Mouse (Mus musculus): Measurements from ENCODE around the gene Mfsd6. TPM values are rescaled to one million over a fixed set of nuclear protein-coding genes. Genes with fewer than 3 reads are reported as not detected.
A peak's percentile ranks its signal among the peaks of the same experiment; 100 is the strongest.
"Not testable (repeated sequence)": the region's sequence is repeated elsewhere in the genome, so short reads cannot be mapped to it uniquely, and the experiment has no call there.

Gene Mfsd6
- polyA plus RNA-seq, 1 experiment from 2014 or later = 4.3 TPM

- H3K4me1 ChIP-seq (replicated peaks) = no peaks in the 10 kb centered on the region
- no peak for ATAC-seq (ENCODE audit: insufficient number of reproducible peaks, low FRiP score)
- 0 out of 2 replicates have a peak, but pooled peaks cover 6% of the 10 kb centered on the region for H3K36me3 ChIP-seq
- 83% methylated on average over 3 of the region's 3 CpGs for WGBS
- no peak overlapping the region for H3K27ac ChIP-seq (ENCODE audit: poor library complexity, severe bottlenecking)
- no peaks in the 10 kb centered on the region for H3K27me3 ChIP-seq (replicated peaks)
- H3K4me3 ChIP-seq = no peak overlapping the region
- H3K4me2 ChIP-seq = no peak overlapping the region
- no peak overlapping the region for H3K9ac ChIP-seq
- H3K9me3 ChIP-seq (replicated peaks) = no peaks in the 10 kb centered on the region
Observed at GRCm38 (mm10) chr1:52707030-52707429, 20.2 kb downstream of the Mfsd6 start.

GRCm38 (mm10) chr1:52702738-52703491 lies 24.3 kb downstream of the Mfsd6 start:
- Histone ChIP-seq H3K9ac (no peak overlapping the region), H3K4me1 (replicated peaks) (no peaks in the 10 kb centered on the region), H3K4me3 (no peak overlapping the region), H3K4me2 (no peak overlapping the region), H3K36me3 (no peaks in the 10 kb centered on the region), H3K9me3 (replicated peaks) (no peaks in the 10 kb centered on the region), H3K27ac (ENCODE audit: poor library complexity, severe bottlenecking) (no peak overlapping the region), H3K27me3 (replicated peaks) (no peaks in the 10 kb centered on the region)
- WGBS = 79% methylated on average over 7 of the region's 7 CpGs
- ATAC-seq (ENCODE audit: insufficient number of reproducible peaks, low FRiP score) = no peak

- no peak overlapping the region for H3K4me3 ChIP-seq
- no peak overlapping the region for H3K9ac ChIP-seq
- WGBS = 64% methylated on average over 1 of the region's 1 CpGs
- no peaks in the 10 kb centered on the region for H3K36me3 ChIP-seq
- H3K4me1 ChIP-seq (replicated peaks) = no peaks in the 10 kb centered on the region
- no peak for ATAC-seq (ENCODE audit: insufficient number of reproducible peaks, low FRiP score)
- H3K27ac ChIP-seq (ENCODE audit: poor library complexity, severe bottlenecking) = no peak overlapping the region
- H3K4me2 ChIP-seq = no peak overlapping the region
- H3K27me3 ChIP-seq (replicated peaks) = no peaks in the 10 kb centered on the region
- H3K9me3 ChIP-seq (replicated peaks) = no peaks in the 10 kb centered on the region
Observed at GRCm38 (mm10) chr1:52701941-52702340, 25.3 kb downstream of the Mfsd6 start.

GRCm38 (mm10) chr1:52694456-52694855 lies 32.8 kb downstream of the Mfsd6 start:
- not testable (repeated sequence) for H3K4me3 ChIP-seq; H3K4me1 ChIP-seq (replicated peaks); H3K27ac ChIP-seq (ENCODE audit: poor library complexity, severe bottlenecking); H3K4me2 ChIP-seq; H3K36me3 ChIP-seq; H3K27me3 ChIP-seq (replicated peaks); H3K9me3 ChIP-seq (replicated peaks); ATAC-seq (ENCODE audit: insufficient number of reproducible peaks, low FRiP score); H3K9ac ChIP-seq
- WGBS = 89% methylated on average over 13 of the region's 13 CpGs

- 87% methylated on average over 8 of the region's 8 CpGs for WGBS
- Histone ChIP-seq H3K4me1 (replicated peaks) (peaks cover 6% of the 10 kb centered on the region; the same call in 1 of the 2 replicates), H3K27me3 (replicated peaks) (no peaks in the 10 kb centered on the region), H3K9ac (no peak overlapping the region), H3K9me3 (replicated peaks) (no peaks in the 10 kb centered on the region), H3K4me2 (no peak overlapping the region), H3K4me3 (no peak overlapping the region), H3K27ac (ENCODE audit: poor library complexity, severe bottlenecking) (no peak overlapping the region), H3K36me3 (no peaks in the 10 kb centered on the region)
- no peak for ATAC-seq (ENCODE audit: insufficient number of reproducible peaks, low FRiP score)
Observed at GRCm38 (mm10) chr1:52687636-52688035, 39.6 kb downstream of the Mfsd6 start.

GRCm38 (mm10) chr1:52683550-52683949 lies 43.7 kb downstream of the Mfsd6 start:
- H3K36me3 ChIP-seq = no peaks in the 10 kb centered on the region
- no peak for ATAC-seq (ENCODE audit: insufficient number of reproducible peaks, low FRiP score)
- peaks cover 4% of the 10 kb centered on the region; the same call in 1 of the 2 replicates for H3K9me3 ChIP-seq (replicated peaks)
- WGBS = 78% methylated on average over 4 of the region's 4 CpGs
- no peaks in the 10 kb centered on the region for H3K27me3 ChIP-seq (replicated peaks)
- no peak overlapping the region for H3K9ac ChIP-seq
- H3K4me3 ChIP-seq = no peak overlapping the region
- no peak overlapping the region for H3K4me2 ChIP-seq
- no peak overlapping the region for H3K27ac ChIP-seq (ENCODE audit: poor library complexity, severe bottlenecking)
- 0 out of 2 replicates have a peak, but pooled peaks cover 4% of the 10 kb centered on the region for H3K4me1 ChIP-seq (replicated peaks)

GRCm38 (mm10) chr1:52676621-52677020 lies 50.6 kb downstream of the Mfsd6 start:
- Histone ChIP-seq H3K9ac (no peak overlapping the region), H3K36me3 (no peaks in the 10 kb centered on the region), H3K9me3 (replicated peaks) (peaks cover 9% of the 10 kb centered on the region; the same call in 1 of the 2 replicates), H3K27me3 (replicated peaks) (no peaks in the 10 kb centered on the region), H3K4me2 (no peak overlapping the region), H3K4me3 (no peak overlapping the region), H3K27ac (ENCODE audit: poor library complexity, severe bottlenecking) (peak overlapping the region; percentile 96), H3K4me1 (replicated peaks) (peaks cover 21% of the 10 kb centered on the region)
- 10% methylated on average over 3 of the region's 3 CpGs for WGBS
- peak; percentile 89 for ATAC-seq (ENCODE audit: insufficient number of reproducible peaks, low FRiP score)

GRCm38 (mm10) chr1:52675561-52676551 lies 51.4 kb downstream of the Mfsd6 start:
- Histone ChIP-seq H3K27ac (ENCODE audit: poor library complexity, severe bottlenecking) (peak overlapping the region; percentile 96), H3K9me3 (replicated peaks) (peaks cover 11% of the 10 kb centered on the region; the same call in 1 of the 2 replicates), H3K36me3 (no peaks in the 10 kb centered on the region), H3K9ac (no peak overlapping the region), H3K4me3 (no peak overlapping the region), H3K27me3 (replicated peaks) (no peaks in the 10 kb centered on the region), H3K4me2 (0 out of 2 replicates have a peak overlapping the region, but pooled peaks have one; percentile 21), H3K4me1 (replicated peaks) (peaks cover 21% of the 10 kb centered on the region)
- whole genome bisulfite sequencing = 52% methylated on average over 7 of the region's 7 CpGs
- ATAC-seq (ENCODE audit: insufficient number of reproducible peaks, low FRiP score) = peak; percentile 68

- Histone ChIP-seq H3K27ac (ENCODE audit: poor library complexity, severe bottlenecking) (no peak overlapping the region), H3K9ac (no peak overlapping the region), H3K4me2 (no peak overlapping the region), H3K4me3 (no peak overlapping the region), H3K4me1 (replicated peaks) (peaks cover 8% of the 10 kb centered on the region; the same call in 1 of the 2 replicates), H3K9me3 (replicated peaks) (peaks cover 7% of the 10 kb centered on the region; the same call in 1 of the 2 replicates), H3K36me3 (no peaks in the 10 kb centered on the region), H3K27me3 (replicated peaks) (no peaks in the 10 kb centered on the region)
- WGBS = 87% methylated on average over 1 of the region's 1 CpGs
- ATAC-seq (ENCODE audit: insufficient number of reproducible peaks, low FRiP score) = no peak
Observed at GRCm38 (mm10) chr1:52669931-52670330, 57.3 kb downstream of the Mfsd6 start.

- ATAC-seq (ENCODE audit: insufficient number of reproducible peaks, low FRiP score) = no peak
- Histone ChIP-seq H3K36me3 (no peaks in the 10 kb centered on the region; the same call in 1 of the 2 replicates), H3K27me3 (replicated peaks) (no peaks in the 10 kb centered on the region), H3K4me1 (replicated peaks) (peaks cover 5% of the 10 kb centered on the region; the same call in 1 of the 2 replicates), H3K9ac (no peak overlapping the region), H3K9me3 (replicated peaks) (peaks cover 10% of the 10 kb centered on the region; the same call in 1 of the 2 replicates), H3K27ac (ENCODE audit: poor library complexity, severe bottlenecking) (no peak overlapping the region), H3K4me3 (no peak overlapping the region), H3K4me2 (no peak overlapping the region)
- WGBS = 36% methylated on average over 7 of the region's 7 CpGs
Observed at GRCm38 (mm10) chr1:52668743-52669323, 58.4 kb downstream of the Mfsd6 start.

Data from heart, embryonic 12.5 days (tissue).